8 mouse cellular contexts compared by ENCODE assay signal in genomic region chr11:87763988-87764876, GRCm38 (mm10). TPM values are rescaled to one million over a fixed set of nuclear protein-coding genes. Genes with fewer than 3 reads are reported as not detected.
DNase-seq lines count a peak whose midpoint lies in the region; ATAC-seq lines count a peak whose summit lies in the region.

No protein-coding gene starts in this region.

- H3K36me3 ChIP-seq in heart, embryonic 15.5 days = no peaks in the 10 kb centered on the region
- no peaks in the 10 kb centered on the region for H3K36me3 ChIP-seq in intestine, embryonic 15.5 days
- no peaks in the 10 kb centered on the region for H3K36me3 ChIP-seq in limb, embryonic 15.5 days
- peaks cover 22% of the 10 kb centered on the region for H3K36me3 ChIP-seq in neural tube, embryonic 15.5 days

- H3K27me3 ChIP-seq in heart, embryonic 15.5 days = peaks cover 93% of the 10 kb centered on the region
- peaks cover 66% of the 10 kb centered on the region for H3K27me3 ChIP-seq in intestine, embryonic 15.5 days (replicated peaks)
- H3K27me3 ChIP-seq in limb, embryonic 15.5 days = peaks cover 86% of the 10 kb centered on the region
- peaks cover 10% of the 10 kb centered on the region for H3K27me3 ChIP-seq in neural tube, embryonic 15.5 days (replicated peaks)

- no peak for DNase-seq in heart, adult 11 months
- peak; percentile 44 for DNase-seq in T-cell, adult 2 months (ENCODE audit: low spot score)
- DNase-seq in embryo, embryonic 9.5 days (ENCODE audit: extremely low spot score) = peak; percentile 56

- peak overlapping the region; percentile 79 for H3K4me2 ChIP-seq in heart, embryonic 15.5 days
- H3K4me2 ChIP-seq in intestine, embryonic 15.5 days (replicated peaks) = peak overlapping the region; percentile 99
- peak overlapping the region; percentile 93 for H3K4me2 ChIP-seq in limb, embryonic 15.5 days
- peak overlapping the region; percentile 96 for H3K4me2 ChIP-seq in neural tube, embryonic 15.5 days

- H3K9me3 ChIP-seq in heart, embryonic 15.5 days (replicated peaks) = no peaks in the 10 kb centered on the region
- H3K9me3 ChIP-seq in intestine, embryonic 15.5 days = no peaks in the 10 kb centered on the region
- H3K9me3 ChIP-seq in limb, embryonic 15.5 days = no peaks in the 10 kb centered on the region
- H3K9me3 ChIP-seq in neural tube, embryonic 15.5 days (replicated peaks) = no peaks in the 10 kb centered on the region

- H3K27ac ChIP-seq in heart, embryonic 15.5 days = no peak overlapping the region
- no peak overlapping the region for H3K27ac ChIP-seq in intestine, embryonic 15.5 days
- no peak overlapping the region for H3K27ac ChIP-seq in limb, embryonic 15.5 days
- peak overlapping the region; percentile 86 for H3K27ac ChIP-seq in neural tube, embryonic 15.5 days (replicated peaks)

- H3K4me3 ChIP-seq in heart, embryonic 15.5 days = peak overlapping the region; percentile 48
- H3K4me3 ChIP-seq in intestine, embryonic 15.5 days (replicated peaks) = peak overlapping the region; percentile 48
- peak overlapping the region; percentile 45 for H3K4me3 ChIP-seq in limb, embryonic 15.5 days
- H3K4me3 ChIP-seq in neural tube, embryonic 15.5 days (replicated peaks) = peak overlapping the region; percentile 71

- under 1% methylated on average over 65 of the region's 65 CpGs for WGBS in heart, embryonic 15.5 days
- under 1% methylated on average over 64 of the region's 65 CpGs for WGBS in intestine, embryonic 15.5 days
- WGBS in limb, embryonic 15.5 days = 1% methylated on average over 65 of the region's 65 CpGs
- under 1% methylated on average over 65 of the region's 65 CpGs for WGBS in neural tube, embryonic 15.5 days

- H3K4me1 ChIP-seq in heart, embryonic 15.5 days (replicated peaks) = peaks cover 15% of the 10 kb centered on the region
- H3K4me1 ChIP-seq in intestine, embryonic 15.5 days (replicated peaks) = peaks cover 13% of the 10 kb centered on the region
- peaks cover 15% of the 10 kb centered on the region for H3K4me1 ChIP-seq in limb, embryonic 15.5 days
- H3K4me1 ChIP-seq in neural tube, embryonic 15.5 days = peaks cover 57% of the 10 kb centered on the region

- H3K9ac ChIP-seq in heart, embryonic 15.5 days = peak overlapping the region; percentile 28; the same call in 1 of the 2 replicates
- H3K9ac ChIP-seq in intestine, embryonic 15.5 days = peak overlapping the region; percentile 53
- peak overlapping the region; percentile 40 for H3K9ac ChIP-seq in limb, embryonic 15.5 days
- peak overlapping the region; percentile 80 for H3K9ac ChIP-seq in neural tube, embryonic 15.5 days (replicated peaks)

- 0 out of 2 replicates have a peak, but pooled peaks have one; percentile 21 for ATAC-seq in heart, embryonic 15.5 days (replicated peaks; ENCODE audit: insufficient number of reproducible peaks, insufficient read depth, low FRiP score, low read depth)
- ATAC-seq in intestine, embryonic 15.5 days = peak; percentile 48
- no peak for ATAC-seq in limb, embryonic 15.5 days (ENCODE audit: insufficient number of reproducible peaks, low FRiP score, low TSS enrichment, low read depth)
- peak; percentile 26 for ATAC-seq in neural tube, embryonic 15.5 days (ENCODE audit: low FRiP score)
- ATAC-seq in erythroid progenitor cell, adult 5-6 weeks (replicated peaks; ENCODE audit: low FRiP score, poor library complexity, severe bottlenecking) = no peak

RNA-seq across cellular contexts. Expression of gene Tspoap1, which starts 3.9 kb away (rescaled TPM):
- 0.24 and 1.9 TPM in 2 replicates for polyA plus RNA-seq in heart, embryonic 15.5 days (2015; fragmentation: Nextera tagmentation; extraction: Ambion mirVana)
- 0.96 and 1.5 TPM in 2 replicates for polyA plus RNA-seq in intestine, embryonic 15.5 days (2015; fragmentation: Nextera tagmentation; extraction: Ambion mirVana)
- 1.4 and 1.5 TPM in 2 replicates for polyA plus RNA-seq in limb, embryonic 15.5 days (2015; fragmentation: Nextera tagmentation; extraction: Ambion mirVana)
- 34.5 and 43.8 TPM in 2 replicates for polyA plus RNA-seq in neural tube, embryonic 15.5 days (2015; fragmentation: Nextera tagmentation; extraction: Ambion mirVana)
- 6.7 and 8.6 TPM in 2 replicates for total RNA-seq in erythroid progenitor cell, adult 5-6 weeks (2015; ENCODE audit: low replicate concordance)
- total RNA-seq in erythroid progenitor cell, adult 5-6 weeks (2017; ENCODE audit: low replicate concordance) = 9.2 and 21.3 TPM in 2 replicates

RNA-seq across cellular contexts. Expression of gene Supt4a, which starts 26.9 kb away (rescaled TPM):
- polyA plus RNA-seq in heart, embryonic 15.5 days (2015; fragmentation: Nextera tagmentation; extraction: Ambion mirVana) = 101 and 103 TPM in 2 replicates
- 117 and 121 TPM in 2 replicates for polyA plus RNA-seq in intestine, embryonic 15.5 days (2015; fragmentation: Nextera tagmentation; extraction: Ambion mirVana)
- 135 and 155 TPM in 2 replicates for polyA plus RNA-seq in limb, embryonic 15.5 days (2015; fragmentation: Nextera tagmentation; extraction: Ambion mirVana)
- 129 and 144 TPM in 2 replicates for polyA plus RNA-seq in neural tube, embryonic 15.5 days (2015; fragmentation: Nextera tagmentation; extraction: Ambion mirVana)
- total RNA-seq in erythroid progenitor cell, adult 5-6 weeks (2015; ENCODE audit: low replicate concordance) = 101 and 170 TPM in 2 replicates
- 27.0 and 66.5 TPM in 2 replicates for total RNA-seq in erythroid progenitor cell, adult 5-6 weeks (2017; ENCODE audit: low replicate concordance)

RNA-seq across cellular contexts. Expression of gene Mpo, which starts 29.1 kb away (rescaled TPM):
- 0.69 and 3.8 TPM in 2 replicates for polyA plus RNA-seq in heart, embryonic 15.5 days (2015; fragmentation: Nextera tagmentation; extraction: Ambion mirVana)
- 2.9 and 5.9 TPM in 2 replicates for polyA plus RNA-seq in intestine, embryonic 15.5 days (2015; fragmentation: Nextera tagmentation; extraction: Ambion mirVana)
- 1.1 and 1.5 TPM in 2 replicates for polyA plus RNA-seq in limb, embryonic 15.5 days (2015; fragmentation: Nextera tagmentation; extraction: Ambion mirVana)
- polyA plus RNA-seq in neural tube, embryonic 15.5 days (2015; fragmentation: Nextera tagmentation; extraction: Ambion mirVana) = 0.51 and 2.5 TPM in 2 replicates
- 946 and 1,145 TPM in 2 replicates for total RNA-seq in erythroid progenitor cell, adult 5-6 weeks (2015; ENCODE audit: low replicate concordance)
- total RNA-seq in erythroid progenitor cell, adult 5-6 weeks (2017; ENCODE audit: low replicate concordance) = 341 and 501 TPM in 2 replicates

Comparison
In these comparisons a context has a peak if more than half of its experiments do, and no peak if none do; other contexts are left out.
1. ATAC-seq: peak in heart, embryonic 15.5 days (single experiment), intestine, embryonic 15.5 days (single experiment) and neural tube, embryonic 15.5 days (single experiment); none in limb, embryonic 15.5 days (single experiment) and erythroid progenitor cell, adult 5-6 weeks (single experiment).
2. H3K9ac ChIP-seq: peak in every context shown above with its lines; median percentile 80 in neural tube, embryonic 15.5 days; 53 in intestine, embryonic 15.5 days; 40 in limb, embryonic 15.5 days; 28 in heart, embryonic 15.5 days.
3. RNA of gene Tspoap1, which starts 3.9 kb away (polyA plus RNA-seq): 34.5 to 43.8 TPM in neural tube, embryonic 15.5 days; 1.4 to 1.5 TPM in limb, embryonic 15.5 days, 0.96 to 1.5 TPM in intestine, embryonic 15.5 days and 0.24 to 1.9 TPM in heart, embryonic 15.5 days; every median in the first group is over 10 times any median in the second.
4. Peak in every context shown above with its lines, with median percentiles within 50 percentile points of each other: H3K4me2 ChIP-seq and H3K4me3 ChIP-seq.